Mouse (Mus musculus) lung, embryonic 14.5 days (tissue): ENCODE results near the gene AC134908.4. TPM values are rescaled to one million over a fixed set of nuclear protein-coding genes. Genes with fewer than 3 reads are reported as not detected.

Experiments used
- ATAC-seq: fragments of 200-750 bp; cut with Nextera tagmentation; 2 replicates; pipeline ENCODE4 v1.8.0; 2017; ENCODE audit warnings: mild to moderate bottlenecking, moderate TSS enrichment, moderate library complexity; ENCODE audit not compliant: insufficient read depth
- DNase-seq: peaks from one replicate; pipeline ENCODE4 v3.0.0-alpha.2; 2015
- H3K27ac ChIP-seq: fragments of 300-500 bp; sonication (generic); 2 replicates; pipeline ENCODE4 v1.5.1; 2014; ENCODE audit warnings: low read depth, mild to moderate bottlenecking, moderate library complexity
- H3K27me3 ChIP-seq: fragments of 300-500 bp; sonication (generic); 2 replicates; pipeline ENCODE4 v1.6.1; 2014; ENCODE audit warnings: low read length, control low read depth; ENCODE audit not compliant: insufficient read depth
- H3K36me3 ChIP-seq: fragments of 300-500 bp; sonication (generic); 2 replicates; pipeline ENCODE4 v1.6.1; 2014; ENCODE audit warnings: control low read depth; ENCODE audit not compliant: insufficient read depth
- H3K4me1 ChIP-seq: fragments of 300-500 bp; sonication (generic); 2 replicates; pipeline ENCODE4 v1.6.1; 2014; ENCODE audit warnings: antibody characterized with exemption, control low read depth; ENCODE audit not compliant: insufficient read depth
- H3K4me2 ChIP-seq: fragments of 300-500 bp; sonication (generic); 2 replicates; pipeline ENCODE4 v1.6.1; 2014; ENCODE audit warnings: mild to moderate bottlenecking
- H3K4me3 ChIP-seq: fragments of 300-500 bp; sonication (generic); 2 replicates; pipeline ENCODE4 v1.5.1; 2014; ENCODE audit warnings: low read depth, low read length
- H3K9ac ChIP-seq: fragments of 300-500 bp; sonication (generic); 2 replicates; pipeline ENCODE4 v1.6.1; 2014
- H3K9me3 ChIP-seq: fragments of 300-500 bp; sonication (generic); 2 replicates; pipeline ENCODE4 v1.6.1; 2016; ENCODE audit warnings: low read depth, low read length, control low read depth
- CTCF ChIP-seq: IDR thresholded peaks from 2 replicates; pipeline ENCODE4 v1.5.1; 2016; ENCODE audit warnings: antibody characterized with exemption, low read depth
- WGBS: fragments of 180-500 bp; shearing (Covaris S2); extraction: QIAGEN DNeasy Blood & Tissue Kit; methylation state at CpG from one replicate; pipeline ENCODE4 v1.1.7; 2014; 5-methylcytosine and 5-hydroxymethylcytosine counted together
- polyA plus RNA-seq: library from polyadenylated mRNA; unstranded; fragments of >200 nt; fragmentation: Nextera tagmentation; extraction: Ambion mirVana; gene quantifications from 2 replicates; pipeline ENCODE4 v1.2.1, GENCODE M21; 2014

The AC134908.4 gene
- polyA plus RNA-seq, 1 experiment from 2014 or later, result not detected

GRCm38 (mm10) chr17:25791843-25792527 is 3.5 kb downstream of the AC134908.4 start:
- peaks cover 34% of the 10 kb centered on the region for H3K36me3 ChIP-seq
- H3K4me1 ChIP-seq, result peaks cover 14% of the 10 kb centered on the region
- ATAC-seq (peak; percentile 68), DNase-seq (peak; percentile 94)
- no peak for TF ChIP-seq CTCF
- H3K9ac ChIP-seq, result peak overlapping the region; percentile 71
- peak overlapping the region; percentile 74 for H3K4me3 ChIP-seq
- under 1% methylated on average over 45 of the region's 45 CpGs for WGBS
- no peaks in the 10 kb centered on the region for H3K27me3 ChIP-seq
- peak overlapping the region; percentile 67 for H3K4me2 ChIP-seq
- peak overlapping the region; percentile 94 for H3K27ac ChIP-seq
- no peaks in the 10 kb centered on the region for H3K9me3 ChIP-seq

GRCm38 (mm10) chr17:25791320-25791842 is 4.1 kb downstream of the AC134908.4 start:
- 24% methylated on average over 19 of the region's 19 CpGs for WGBS
- peak overlapping the region; percentile 94 for H3K27ac ChIP-seq
- peaks cover 36% of the 10 kb centered on the region for H3K36me3 ChIP-seq
- H3K9me3 ChIP-seq, result no peaks in the 10 kb centered on the region
- peak; percentile 43 for TF ChIP-seq CTCF
- peak overlapping the region; percentile 74 for H3K4me3 ChIP-seq
- peak overlapping the region; percentile 67 for H3K4me2 ChIP-seq
- H3K4me1 ChIP-seq, result peaks cover 14% of the 10 kb centered on the region
- ATAC-seq (no peak; the same call in 1 of the 2 replicates), DNase-seq (peak; percentile 77)
- peak overlapping the region; percentile 71 for H3K9ac ChIP-seq
- H3K27me3 ChIP-seq, result no peaks in the 10 kb centered on the region

DNA sequence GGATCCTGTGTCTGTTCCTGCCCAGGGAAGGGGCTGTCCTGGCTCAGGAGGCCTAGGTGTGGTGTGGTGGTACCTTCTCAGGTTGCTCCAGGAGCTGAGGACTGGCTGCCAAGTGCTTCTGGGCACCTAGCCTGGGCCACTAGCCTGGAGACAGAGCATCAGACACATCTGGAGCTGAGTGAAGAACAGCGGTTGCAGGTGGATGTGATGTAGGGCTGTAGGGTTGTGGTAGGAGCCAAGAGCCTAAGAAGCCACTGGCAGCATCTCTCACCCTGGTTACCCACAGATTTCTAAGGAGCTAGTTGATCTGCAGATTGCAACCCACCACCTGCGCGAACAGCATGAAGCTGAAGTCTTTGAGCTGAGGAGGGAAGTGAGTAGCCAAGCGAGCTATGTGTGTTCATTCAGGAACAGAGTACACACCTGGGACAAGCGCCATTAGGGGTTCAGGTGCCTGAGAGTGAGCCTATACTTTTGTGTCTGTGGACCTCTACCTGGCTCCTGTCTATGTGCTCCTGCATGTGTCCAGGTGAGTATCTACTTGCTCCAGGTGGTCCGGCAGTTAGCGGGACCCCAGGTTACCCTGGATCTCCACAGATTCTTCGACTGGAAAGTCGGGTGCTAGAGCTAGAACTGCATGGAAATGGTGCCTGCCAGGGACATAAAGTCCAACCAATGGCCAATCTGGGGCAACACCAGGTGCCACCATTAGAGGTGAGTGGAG is 8.5 kb downstream of the AC134908.4 start:
- Histone ChIP-seq H3K4me1 (peaks cover 9% of the 10 kb centered on the region), H3K27ac (no peak overlapping the region), H3K9me3 (no peaks in the 10 kb centered on the region), H3K27me3 (no peaks in the 10 kb centered on the region), H3K36me3 (peaks cover 49% of the 10 kb centered on the region), H3K4me3 (no peak overlapping the region), H3K4me2 (no peak overlapping the region), H3K9ac (no peak overlapping the region)
- 92% methylated on average over 9 of the region's 9 CpGs for WGBS
- ATAC-seq (no peak), DNase-seq (no peak)
- TF ChIP-seq CTCF, result no peak

DNA sequence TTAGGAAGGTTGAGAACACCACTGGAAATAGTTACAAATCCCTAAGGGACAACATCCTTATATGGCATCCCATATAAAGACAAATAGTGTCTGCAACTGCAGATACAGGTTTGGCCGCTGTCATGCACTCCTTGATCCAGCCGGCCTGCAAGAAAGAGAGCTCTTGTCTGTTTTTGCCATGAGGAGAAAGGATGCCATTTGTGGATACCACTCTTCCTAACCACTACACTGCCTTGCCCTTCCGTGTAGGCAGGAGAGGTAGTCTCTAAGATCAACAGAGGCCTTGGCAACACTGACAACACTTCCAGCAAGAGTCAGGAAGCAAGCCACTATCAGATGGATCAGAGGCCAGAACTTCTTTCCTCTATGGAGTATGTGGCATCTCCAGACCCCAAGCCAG is 9.2 kb downstream of the AC134908.4 start, which contains the start of gene Ccdc78:
Gene Ccdc78 (plus strand): TSS at position 301 of the 400 bp plus-strand sequence.
- Histone ChIP-seq H3K4me2 (peak within 1 kb of the TSS; percentile 86), H3K27me3 (no peaks in the 10 kb centered on the region), H3K9me3 (no peaks in the 10 kb centered on the region), H3K27ac (peak within 1 kb of the TSS; percentile 80), H3K4me1 (peaks cover 9% of the 10 kb centered on the region), H3K36me3 (peaks cover 55% of the 10 kb centered on the region), H3K4me3 (peak within 1 kb of the TSS; percentile 64), H3K9ac (peak within 1 kb of the TSS; percentile 75)
- TF ChIP-seq CTCF, result no peak
- no peak for ATAC-seq
- DNase-seq, result no peak
- WGBS, result 76% methylated on average over 3 of the region's 3 CpGs

DNA sequence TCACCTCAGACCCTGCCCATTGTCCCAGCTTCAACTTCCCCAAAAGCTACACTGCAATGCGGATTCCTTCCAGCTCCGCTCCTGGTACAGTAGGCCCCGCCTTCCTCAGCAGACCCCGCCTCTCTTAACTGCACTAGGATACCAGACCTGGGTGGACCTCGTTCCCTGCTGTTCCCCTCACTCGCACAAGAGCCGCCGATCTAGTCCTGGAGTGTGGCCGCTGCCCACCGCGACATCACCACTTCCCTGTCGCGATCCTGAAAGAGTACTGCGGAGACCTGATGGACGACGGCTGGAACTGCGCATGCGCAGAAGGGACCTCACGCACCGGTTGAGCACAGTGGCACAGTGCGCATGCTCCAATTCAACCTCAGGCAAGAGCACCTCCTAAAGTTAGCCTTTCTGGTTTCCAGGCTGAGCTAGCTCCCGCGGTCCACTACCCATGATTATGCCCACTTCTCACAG is 10.1 kb downstream of the AC134908.4 start, which contains the start of gene Haghl:
Gene Haghl (minus strand): TSS at position 393 of the 465 bp plus-strand sequence.
- Histone ChIP-seq H3K9ac (peak within 1 kb of the TSS; percentile 75), H3K4me2 (peak within 1 kb of the TSS; percentile 86), H3K27me3 (no peaks in the 10 kb centered on the region), H3K4me3 (peak within 1 kb of the TSS; percentile 64), H3K9me3 (no peaks in the 10 kb centered on the region), H3K27ac (peak within 1 kb of the TSS; percentile 80), H3K36me3 (peaks cover 59% of the 10 kb centered on the region), H3K4me1 (peaks cover 9% of the 10 kb centered on the region)
- peak; percentile 86 for ATAC-seq
- under 1% methylated on average over 23 of the region's 23 CpGs for whole genome bisulfite sequencing
- peak; percentile 19; the same call in 1 of the 2 replicates for TF ChIP-seq CTCF
- peak; percentile 99 for DNase-seq

DNA sequence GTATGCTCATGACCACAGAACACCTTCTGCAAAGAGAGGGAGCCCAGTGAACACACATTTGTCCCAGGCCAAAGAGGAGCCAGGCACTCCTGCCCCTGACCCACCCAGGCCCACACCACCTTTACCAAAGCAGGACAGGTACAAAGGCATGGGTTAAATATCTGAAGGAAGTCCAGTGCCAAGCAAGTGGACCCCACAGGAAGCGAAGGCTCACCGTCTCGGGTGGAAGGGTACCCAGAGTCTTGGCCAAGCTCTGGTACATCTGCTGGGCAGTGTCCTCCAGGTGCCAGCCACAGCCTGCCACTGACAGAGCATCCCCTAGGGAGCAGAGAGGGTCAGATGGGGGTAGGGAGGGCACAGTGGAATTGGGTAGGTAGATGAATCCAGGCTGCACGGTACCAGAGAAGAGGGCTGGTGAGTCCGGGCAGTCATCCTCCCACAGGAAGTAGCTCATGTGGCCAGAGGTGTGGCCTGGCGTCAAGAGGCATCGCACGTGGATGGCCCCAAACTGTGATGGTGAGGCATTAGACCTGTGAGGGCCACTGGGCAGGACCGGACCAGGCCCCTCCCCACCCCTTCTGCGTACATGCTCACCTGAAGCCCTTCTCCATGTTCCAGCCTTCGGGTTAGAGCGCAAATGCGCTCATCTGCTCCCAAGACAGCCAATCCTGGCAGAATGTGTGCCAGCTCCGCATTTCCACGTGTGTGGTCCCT is 11.4 kb downstream of the AC134908.4 start:
- DNase-seq (no peak), ATAC-seq (no peak)
- Histone ChIP-seq H3K36me3 (peaks cover 58% of the 10 kb centered on the region), H3K4me1 (peaks cover 9% of the 10 kb centered on the region), H3K27ac (no peak overlapping the region), H3K4me3 (peak overlapping the region; percentile 64), H3K4me2 (peak overlapping the region; percentile 86), H3K9ac (peak overlapping the region; percentile 75), H3K9me3 (no peaks in the 10 kb centered on the region), H3K27me3 (no peaks in the 10 kb centered on the region)
- WGBS, result 64% methylated on average over 15 of the region's 15 CpGs
- TF ChIP-seq CTCF, result no peak
